Mouse (Mus musculus) embryonic fibroblast, embryonic 13.5 days (primary cell): Measurements from ENCODE around the gene Kalrn. TPM values are rescaled to one million over a fixed set of nuclear protein-coding genes. Genes with fewer than 3 reads are reported as not detected.

Source experiments
- H3K27ac ChIP-seq: 2 replicates; pipeline ENCODE4 v1.5.1; 2012; ENCODE audit warnings: low read length, control low read depth, inconsistent platforms; ENCODE audit not compliant: insufficient read depth
- H3K4me1 ChIP-seq: 2 replicates; pipeline ENCODE4 v1.6.1; 2011; ENCODE audit warnings: low read length; ENCODE audit not compliant: control insufficient read depth, insufficient read depth
- H3K4me3 ChIP-seq: 2 replicates; pipeline ENCODE4 v1.5.1; 2011; ENCODE audit warnings: mild to moderate bottlenecking, control low read depth, low read length; ENCODE audit not compliant: insufficient read depth
- CTCF ChIP-seq: IDR thresholded peaks from 2 replicates; pipeline ENCODE4 v1.5.1; 2011; ENCODE audit warnings: mild to moderate bottlenecking, control low read depth, low read length, moderate library complexity, borderline replicate concordance; ENCODE audit not compliant: insufficient read depth
- POLR2A ChIP-seq: IDR thresholded peaks from 2 replicates; pipeline ENCODE4 v1.6.1; 2011; ENCODE audit warnings: low read depth, mild to moderate bottlenecking, control low read depth, low read length, moderate library complexity
- polyA plus RNA-seq: library from polyadenylated mRNA; stranded (reverse); fragments of >200 nt; gene quantifications from 2 replicates; pipeline ENCODE4 v1.2.4, GENCODE M21; 2011; ENCODE audit warnings: low read depth; ENCODE audit not compliant: missing spikeins, insufficient read length

The Kalrn gene
- polyA plus RNA-seq, 1 experiment: 25.5 TPM

DNA sequence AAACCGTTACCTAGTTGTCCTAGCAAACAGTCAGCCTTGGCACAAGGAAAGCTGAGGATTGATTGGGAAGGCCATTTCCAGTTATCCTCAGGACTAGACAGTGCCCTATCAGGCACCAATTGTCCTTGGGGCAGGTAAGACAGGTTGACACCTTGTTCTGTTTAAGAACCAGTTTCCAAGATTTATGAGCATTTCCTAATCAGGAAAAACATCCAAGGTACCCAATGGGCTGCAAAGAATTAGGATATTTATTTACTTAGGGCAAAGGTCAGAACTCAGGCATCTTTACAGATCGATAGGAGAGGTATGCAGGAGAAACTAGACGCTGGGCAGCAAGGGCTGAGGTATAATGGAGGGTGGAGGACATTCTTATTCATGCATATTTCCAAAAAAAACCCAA is 503.9 kb downstream of the Kalrn start:
- TF ChIP-seq POLR2A: no peak
- TF ChIP-seq CTCF: no peak
- H3K27ac ChIP-seq: no peak overlapping the region

DNA sequence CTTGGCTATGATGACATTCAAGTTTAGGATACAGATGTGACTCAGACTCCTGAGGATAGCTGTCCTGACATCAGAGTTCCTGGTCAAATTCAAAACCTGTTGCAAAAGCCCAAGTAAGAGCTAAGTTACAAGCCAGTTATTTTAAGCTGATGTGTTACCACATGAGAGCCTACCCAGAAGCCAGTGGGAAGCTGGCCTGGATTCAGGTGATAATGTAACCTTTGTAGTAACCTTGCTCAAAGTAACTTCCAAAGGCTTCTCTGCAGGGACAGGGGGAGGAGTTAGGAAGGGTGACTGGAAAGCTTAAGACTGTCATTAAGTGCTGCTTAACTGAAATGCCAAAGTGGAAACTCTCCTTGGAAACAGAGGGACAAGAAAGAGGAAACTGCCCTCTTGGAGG is 506.4 kb downstream of the Kalrn start:
- H3K27ac ChIP-seq: no peak overlapping the region
- TF ChIP-seq POLR2A: no peak
- no peak for TF ChIP-seq CTCF
- no peak overlapping the region for H3K4me3 ChIP-seq
- no peaks in the 10 kb centered on the region for H3K4me1 ChIP-seq

More for the DNA sequence above, 503.9 kb downstream of the Kalrn start:
- Histone ChIP-seq H3K4me3 (no peak overlapping the region), H3K4me1 (no peaks in the 10 kb centered on the region)

DNA sequence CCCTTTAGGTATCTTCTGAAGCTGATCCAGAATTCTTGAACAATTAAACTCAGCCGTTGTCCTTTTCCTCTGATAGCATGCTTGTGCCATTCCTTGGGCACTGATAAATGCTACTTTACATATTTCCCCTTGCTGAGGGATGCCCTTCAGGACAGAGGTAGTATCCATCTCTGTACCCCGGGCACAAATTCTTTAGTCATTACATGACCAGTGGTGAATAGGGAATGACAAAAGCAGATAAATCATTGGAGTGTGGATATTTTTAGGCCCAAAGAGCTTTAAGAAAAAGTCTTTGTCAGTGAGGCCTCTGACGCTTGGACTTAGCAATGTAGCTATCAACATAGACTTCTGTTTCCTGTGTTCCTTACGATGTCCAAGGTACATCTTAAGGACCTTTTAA is 507.0 kb downstream of the Kalrn start:
- H3K4me1 ChIP-seq: no peaks in the 10 kb centered on the region
- H3K4me3 ChIP-seq: no peak overlapping the region

DNA sequence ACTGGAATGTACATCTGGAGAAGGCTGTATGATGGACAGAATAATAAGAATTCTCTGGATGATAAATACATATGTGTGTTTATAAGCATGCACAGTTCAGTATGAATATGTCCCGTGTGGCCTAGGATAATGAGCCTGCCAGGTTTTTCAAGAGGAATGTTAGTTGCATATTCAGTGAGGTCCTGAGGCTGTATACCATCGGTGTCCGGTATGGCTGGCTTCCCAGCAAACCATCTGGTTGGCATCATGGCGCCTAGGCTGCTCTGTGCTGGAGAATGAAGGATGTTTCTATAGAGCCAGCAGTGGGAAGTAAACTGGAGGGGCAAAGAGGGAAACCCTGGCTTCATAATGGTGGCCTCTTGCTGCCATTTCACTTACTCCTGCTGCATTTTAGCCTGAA is 510.0 kb downstream of the Kalrn start:
- TF ChIP-seq CTCF (no peak), POLR2A (no peak)
- no peak overlapping the region for H3K4me3 ChIP-seq
- H3K4me1 ChIP-seq: no peaks in the 10 kb centered on the region
- H3K27ac ChIP-seq: no peak overlapping the region

More for the DNA sequence above, 507.0 kb downstream of the Kalrn start:
- H3K27ac ChIP-seq: no peak overlapping the region
- TF ChIP-seq CTCF (no peak), POLR2A (no peak)

DNA sequence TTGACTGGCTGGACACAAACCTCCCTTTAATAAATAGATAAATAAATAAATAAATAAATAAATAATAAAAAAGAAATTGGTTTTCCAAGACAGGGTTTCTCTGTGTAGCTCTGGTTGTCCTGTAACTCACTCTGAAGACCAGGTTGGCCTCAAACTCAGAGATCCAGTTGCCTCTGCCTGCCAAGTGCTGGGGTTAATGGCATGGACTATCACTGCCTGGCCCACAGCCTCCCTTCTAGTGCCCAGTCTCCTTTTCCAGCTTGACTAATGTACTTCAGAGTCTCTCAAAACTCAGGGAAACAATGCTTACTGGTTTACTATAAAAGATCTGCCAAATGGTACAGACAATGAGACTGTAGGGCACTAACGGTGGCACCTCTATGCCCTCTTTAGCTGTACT is 511.7 kb downstream of the Kalrn start:
- no peak overlapping the region for H3K4me3 ChIP-seq
- no peaks in the 10 kb centered on the region for H3K4me1 ChIP-seq
- no peak for TF ChIP-seq POLR2A
- TF ChIP-seq CTCF: no peak
- H3K27ac ChIP-seq: no peak overlapping the region

DNA sequence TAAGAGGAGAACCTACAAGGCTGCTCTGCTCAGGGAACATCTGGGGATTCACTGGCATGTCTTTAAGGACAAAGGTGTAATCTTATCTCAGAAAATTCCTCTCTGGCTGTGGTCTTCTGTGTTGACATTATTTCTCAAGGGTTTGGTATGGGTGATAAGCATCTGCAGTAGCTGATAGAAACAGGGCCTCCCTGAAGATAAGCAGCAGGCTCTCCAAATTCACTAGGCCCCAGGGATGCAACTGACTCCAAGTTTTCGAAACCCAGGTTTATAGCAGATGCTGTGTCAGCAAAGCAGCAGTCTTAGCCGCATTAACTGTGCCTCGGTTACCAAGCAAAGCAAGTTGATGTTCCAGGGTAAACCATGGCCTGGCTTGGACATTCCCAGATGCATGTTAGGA is 514.7 kb downstream of the Kalrn start:
- TF ChIP-seq POLR2A (no peak), CTCF (no peak)
- Histone ChIP-seq H3K27ac (no peak overlapping the region), H3K4me1 (no peaks in the 10 kb centered on the region), H3K4me3 (no peak overlapping the region)

DNA sequence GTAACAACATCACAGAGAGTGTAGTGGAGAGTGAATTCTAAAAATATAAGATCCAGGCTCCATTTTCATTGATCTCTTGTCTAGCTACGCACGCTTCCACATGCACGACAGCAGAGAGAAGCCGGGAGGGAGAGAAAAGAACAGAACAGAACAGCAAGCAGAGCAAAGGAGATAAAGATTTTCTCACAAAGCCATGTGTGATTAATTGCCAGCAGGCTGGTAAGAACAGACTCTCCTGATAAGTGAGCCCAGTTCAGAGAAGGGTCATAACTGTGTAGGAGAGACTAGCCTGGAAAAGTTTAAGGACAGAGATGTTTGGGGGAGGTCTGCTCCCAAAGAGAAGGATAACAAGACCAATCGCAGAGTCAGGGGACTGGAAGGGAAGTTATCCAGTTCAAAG is 515.9 kb downstream of the Kalrn start:
- TF ChIP-seq POLR2A (no peak), CTCF (no peak)
- Histone ChIP-seq H3K27ac (no peak overlapping the region), H3K4me1 (no peaks in the 10 kb centered on the region)

DNA sequence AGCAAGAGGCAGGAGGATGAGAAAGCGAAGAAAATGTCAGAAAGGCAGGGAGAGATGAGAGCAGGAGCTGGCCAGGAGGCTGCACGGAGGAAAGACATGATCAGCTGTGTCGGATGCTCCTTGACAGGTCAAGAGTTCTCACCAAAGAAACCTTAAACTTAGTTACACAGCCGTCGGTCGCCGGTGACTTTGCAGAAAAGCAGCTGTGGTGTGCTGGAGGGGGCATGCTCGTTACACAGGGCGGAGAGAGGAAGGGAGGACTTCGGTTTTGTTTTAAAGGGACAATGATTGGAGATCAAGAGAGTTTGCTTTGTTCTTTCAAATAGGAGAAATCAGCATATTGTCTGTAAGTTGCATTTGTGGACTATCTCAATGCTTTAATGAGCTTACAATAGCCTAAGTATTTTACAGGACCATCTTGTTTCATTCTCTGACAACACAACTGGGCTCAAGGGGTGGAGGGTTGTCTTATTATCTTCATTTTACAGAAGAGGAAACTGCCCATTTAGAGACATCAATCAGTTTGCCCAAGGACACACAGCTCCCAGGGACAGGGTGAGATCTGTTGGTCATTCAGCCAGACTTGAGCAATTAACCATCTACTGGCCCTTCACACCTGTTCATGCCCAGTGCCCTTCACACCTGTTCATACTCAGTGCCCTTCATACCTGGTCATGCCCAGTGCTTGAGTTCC is 516.8 kb downstream of the Kalrn start:
- no peak overlapping the region for H3K4me3 ChIP-seq
- no peak overlapping the region for H3K27ac ChIP-seq
- TF ChIP-seq CTCF: no peak
- TF ChIP-seq POLR2A: no peak
- no peaks in the 10 kb centered on the region for H3K4me1 ChIP-seq

More for the DNA sequence above, 515.9 kb downstream of the Kalrn start:
- H3K4me3 ChIP-seq: no peak overlapping the region

DNA sequence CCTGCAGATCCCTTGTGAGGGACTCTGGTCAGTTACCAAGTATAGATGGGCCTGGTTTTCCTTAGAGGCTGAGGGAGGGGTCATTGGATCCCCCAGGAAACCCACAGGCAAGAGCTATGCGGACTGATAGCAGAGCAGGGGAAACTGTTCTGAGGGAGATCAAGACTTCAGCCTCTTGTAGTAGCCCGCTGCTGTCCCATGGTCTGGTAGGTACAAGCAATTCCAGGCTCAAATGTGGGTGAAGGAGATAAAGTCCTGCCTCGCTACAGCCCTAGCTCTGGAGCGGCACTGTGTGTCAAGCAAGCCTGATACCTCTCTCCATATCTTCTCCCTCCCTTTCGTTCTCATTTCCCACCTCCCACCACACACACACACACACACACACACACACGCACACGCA is 523.2 kb downstream of the Kalrn start:
- Histone ChIP-seq H3K4me3 (no peak overlapping the region), H3K4me1 (no peaks in the 10 kb centered on the region), H3K27ac (no peak overlapping the region)
- no peak for TF ChIP-seq POLR2A
- no peak for TF ChIP-seq CTCF

DNA sequence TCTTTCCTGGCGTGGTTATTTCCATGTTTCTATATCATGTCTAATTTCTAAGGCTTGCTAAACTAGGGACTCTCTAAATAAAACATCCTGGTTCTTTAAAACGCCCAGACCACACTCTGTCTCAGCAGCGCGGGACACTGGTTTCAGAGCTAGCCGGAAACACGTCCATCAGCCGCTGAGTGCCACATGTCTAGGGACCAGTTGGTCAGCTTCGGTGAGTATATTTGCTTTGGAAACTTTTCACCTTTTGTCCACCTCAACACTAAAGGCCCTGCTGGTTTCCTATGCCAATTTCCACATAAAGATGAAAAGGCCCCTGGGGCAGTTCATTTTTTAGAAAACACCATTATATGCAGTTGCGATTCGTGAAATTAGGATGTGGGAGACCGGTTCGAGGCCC is 524.0 kb downstream of the Kalrn start:
- H3K4me3 ChIP-seq: no peak overlapping the region
- H3K27ac ChIP-seq: no peak overlapping the region
- TF ChIP-seq CTCF: no peak
- TF ChIP-seq POLR2A: no peak
- H3K4me1 ChIP-seq: no peaks in the 10 kb centered on the region

DNA sequence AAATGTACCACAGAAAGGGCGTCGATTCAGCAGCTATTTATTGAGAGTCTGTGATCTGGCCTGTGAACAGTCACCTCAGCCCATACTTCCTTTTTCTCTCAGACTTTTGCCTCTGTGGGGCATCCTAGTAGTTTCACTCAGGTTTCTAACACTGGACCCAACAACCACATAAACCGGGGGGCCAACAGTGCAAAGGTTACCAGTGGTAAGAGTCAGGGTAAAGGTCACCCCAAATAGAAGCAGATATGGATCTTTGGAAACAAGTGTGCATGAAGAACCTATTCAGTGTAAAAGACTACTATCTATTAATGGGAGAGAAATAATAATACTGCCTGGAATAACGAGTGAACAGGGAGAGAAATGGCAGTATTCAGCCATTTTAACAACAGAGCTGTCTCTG is 525.1 kb downstream of the Kalrn start:
- Histone ChIP-seq H3K27ac (no peak overlapping the region), H3K4me1 (no peaks in the 10 kb centered on the region), H3K4me3 (no peak overlapping the region)
- TF ChIP-seq POLR2A (no peak), CTCF (no peak)
